Mouse (Mus musculus) MEL (cell line): ENCODE data around the gene Me3. TPM values are rescaled to one million over a fixed set of nuclear protein-coding genes. Genes with fewer than 3 reads are reported as not detected.

Experiments used
- DNase-seq: peaks from one replicate; pipeline ENCODE4 v3.0.0; 2011; ENCODE audit warnings: low read depth, low spot score
- H3K27ac ChIP-seq: 2 replicates; pipeline ENCODE4 v1.5.1; 2012; ENCODE audit warnings: low read depth, mild to moderate bottlenecking, control low read depth, low read length, moderate library complexity; ENCODE audit not compliant: control insufficient read depth
- H3K27me3 ChIP-seq, 2 experiments: fragments of 150-350 bp in 1 of 2; sonication (generic) in 1 of 2; 2 replicates each; pipeline ENCODE4 v1.6.1; 2012; ENCODE audit warnings: low read length in 2 of 2, mild to moderate bottlenecking in 2 of 2, improper control_type of control experiment in 1 of 2, moderate library complexity in 1 of 2; ENCODE audit not compliant: insufficient read depth in 2 of 2, control insufficient read depth in 1 of 2
- H3K36me3 ChIP-seq, 2 experiments: 2 replicates each; pipeline ENCODE4 v1.6.1; 2012 to 2014; ENCODE audit warnings: low read length in 2 of 2, improper control_type of control experiment in 1 of 2, inconsistent platforms in 1 of 2, mild to moderate bottlenecking in 1 of 2; ENCODE audit not compliant: insufficient read depth in 2 of 2, control insufficient read depth in 1 of 2
- H3K4me1 ChIP-seq, 2 experiments: fragments of 150-350 bp in 1 of 2; sonication (generic) in 1 of 2; 2 replicates each; pipeline ENCODE4 v1.6.1; 2012; ENCODE audit warnings: low read length in 2 of 2, improper control_type of control experiment in 1 of 2, mild to moderate bottlenecking in 1 of 2; ENCODE audit not compliant: insufficient read depth in 2 of 2, control insufficient read depth in 1 of 2
- H3K4me3 ChIP-seq, 2 experiments: fragments of 150-350 bp in 1 of 2; sonication (generic) in 1 of 2; 2 replicates each; pipeline ENCODE4 v1.5.1; 2012; ENCODE audit warnings: low read depth in 2 of 2, low read length in 2 of 2, mild to moderate bottlenecking in 2 of 2, moderate library complexity in 2 of 2, control low read depth in 1 of 2, improper control_type of control experiment in 1 of 2; ENCODE audit not compliant: control insufficient read depth in 1 of 2, insufficient read depth in 1 of 2
- H3K79me2 ChIP-seq: 2 replicates; pipeline ENCODE4 v1.6.1; 2012; ENCODE audit warnings: mild to moderate bottlenecking, low read length, moderate library complexity; ENCODE audit not compliant: control insufficient read depth, poor library complexity, insufficient read depth
- H3K9ac ChIP-seq: 2 replicates; pipeline ENCODE4 v1.6.1; 2012; ENCODE audit warnings: low read depth, mild to moderate bottlenecking, control low read depth, low read length, moderate library complexity; ENCODE audit not compliant: control insufficient read depth, poor library complexity, severe bottlenecking
- H3K9me3 ChIP-seq: fragments of 150-350 bp; sonication (generic); replicated peaks from 2 replicates; pipeline ENCODE4 v1.6.1; 2012; ENCODE audit warnings: mild to moderate bottlenecking, low read length, improper control_type of control experiment, moderate library complexity; ENCODE audit not compliant: insufficient read depth
- CHD1 ChIP-seq: IDR thresholded peaks from 2 replicates; pipeline ENCODE4 v1.6.1; 2012; ENCODE audit warnings: low read depth, mild to moderate bottlenecking, inconsistent platforms, low read length, improper control_type of control experiment
- CHD2 ChIP-seq: IDR thresholded peaks from 2 replicates; pipeline ENCODE4 v1.6.1; 2011; ENCODE audit warnings: low read length, improper control_type of control experiment
- E2F4 ChIP-seq: IDR thresholded peaks from 2 replicates; pipeline ENCODE4 v1.6.1; 2011; ENCODE audit warnings: low read depth, low read length, improper control_type of control experiment, borderline replicate concordance
- ELF1 ChIP-seq: IDR thresholded peaks from 2 replicates; pipeline ENCODE4 v1.6.1; 2014; ENCODE audit warnings: low read depth, mild to moderate bottlenecking, inconsistent platforms, low read length, improper control_type of control experiment, moderate library complexity
- GATA1 ChIP-seq: IDR thresholded peaks from 2 replicates; pipeline ENCODE4 v1.6.1; 2011; ENCODE audit warnings: low read depth, low read length, improper control_type of control experiment
- HCFC1 ChIP-seq: IDR thresholded peaks from 2 replicates; pipeline ENCODE4 v1.6.1; 2012; ENCODE audit warnings: low read depth, mild to moderate bottlenecking, inconsistent platforms, low read length, improper control_type of control experiment, moderate library complexity
- JUND ChIP-seq: IDR thresholded peaks from 2 replicates; pipeline ENCODE4 v1.6.1; 2011; ENCODE audit warnings: low read depth, mild to moderate bottlenecking, improper control_type of control experiment, low read length
- MEF2A ChIP-seq: IDR thresholded peaks from 2 replicates; pipeline ENCODE4 v1.6.1; 2014; ENCODE audit warnings: low read depth, mild to moderate bottlenecking, inconsistent platforms, low read length, improper control_type of control experiment; ENCODE audit not compliant: poor library complexity, insufficient replicate concordance, severe bottlenecking; ENCODE audit errors: extremely low read depth
- MXI1 ChIP-seq: IDR thresholded peaks from 2 replicates; pipeline ENCODE4 v1.6.1; 2011; ENCODE audit warnings: mild to moderate bottlenecking, low read depth, low read length, improper control_type of control experiment
- NELFE ChIP-seq: IDR thresholded peaks from 2 replicates; pipeline ENCODE4 v1.6.1; 2011; ENCODE audit warnings: low read depth, low read length, improper control_type of control experiment
- POLR2AphosphoS2 ChIP-seq: IDR thresholded peaks from 2 replicates; pipeline ENCODE4 v1.6.1; 2011; ENCODE audit warnings: low read length, improper control_type of control experiment
- POLR2AphosphoS5 ChIP-seq: IDR thresholded peaks from 2 replicates; pipeline ENCODE4 v1.6.1; 2012; ENCODE audit warnings: low read depth, borderline replicate concordance, mild to moderate bottlenecking, inconsistent platforms, low read length, moderate library complexity, mixed read lengths
- RCOR1 ChIP-seq: IDR thresholded peaks from 2 replicates; pipeline ENCODE4 v1.6.1; 2012; ENCODE audit warnings: low read depth, mild to moderate bottlenecking, inconsistent platforms, low read length, improper control_type of control experiment
- SMC3 ChIP-seq: IDR thresholded peaks from 2 replicates; pipeline ENCODE4 v1.6.1; 2011; ENCODE audit warnings: low read depth, low read length, improper control_type of control experiment
- TBP ChIP-seq: IDR thresholded peaks from 2 replicates; pipeline ENCODE4 v1.8.0; 2011; ENCODE audit warnings: low read depth, low read length, improper control_type of control experiment
- UBTF ChIP-seq: IDR thresholded peaks from 2 replicates; pipeline ENCODE4 v1.6.1; 2012; ENCODE audit warnings: low read depth, mild to moderate bottlenecking, inconsistent platforms, low read length, improper control_type of control experiment, moderate library complexity, borderline replicate concordance; ENCODE audit not compliant: insufficient read depth
- USF1 ChIP-seq: IDR thresholded peaks from 2 replicates; pipeline ENCODE4 v1.6.1; 2014; ENCODE audit warnings: low read depth, mild to moderate bottlenecking, inconsistent platforms, low read length, improper control_type of control experiment, moderate library complexity
- ZKSCAN1 ChIP-seq: IDR thresholded peaks from 2 replicates; pipeline ENCODE4 v1.6.1; 2012; ENCODE audit warnings: low read depth, mild to moderate bottlenecking, inconsistent platforms, low read length, improper control_type of control experiment, moderate library complexity
- ZMIZ1 ChIP-seq: IDR thresholded peaks from 2 replicates; pipeline ENCODE4 v1.6.1; 2012; ENCODE audit warnings: low read depth, mild to moderate bottlenecking, inconsistent platforms, low read length, improper control_type of control experiment, moderate library complexity
- polyA plus RNA-seq, 2 experiments: library from polyadenylated mRNA; stranded (reverse) in 1 of 2; unstranded in 1 of 2; fragments of >175 nt in 1 of 2; fragments of >200 nt in 1 of 2; gene quantifications; 2 replicates each; pipeline versions ENCODE4 v1.2.1 to v1.2.4; 2012; ENCODE audit warnings: low replicate concordance in 2 of 2, low read depth in 1 of 2; ENCODE audit not compliant: insufficient read length in 2 of 2, insufficient read depth in 1 of 2, missing spikeins in 1 of 2
- total RNA-seq: library from RNA; depleted of rRNA; stranded (reverse); fragments of 300-350 nt; gene quantifications from 2 replicates; pipeline ENCODE4 v1.2.3, GENCODE M21; 2012; rRNA removed

Gene Me3
- not detected in 2 replicates for total RNA-seq
- polyA plus RNA-seq = under 1 TPM in 1 of 2 experiments, not detected in 1; 0.35 TPM

GRCm38 (mm10) chr7:89632342-89633251, at the start of gene Me3:
TSS of gene Me3 (plus strand) at chr7:89632392.
- DNase-seq = no peak
- Histone ChIP-seq H3K36me3 (no peaks in the 10 kb centered on the region), H3K4me1 (no peaks in the 10 kb centered on the region), H3K27ac (no peak within 1 kb of the TSS), H3K9me3 (no peaks in the 10 kb centered on the region), H3K9ac (no peak within 1 kb of the TSS), H3K4me3 (no peak within 1 kb of the TSS), H3K27me3 (no peaks in the 10 kb centered on the region), H3K79me2 (no peaks in the 10 kb centered on the region)
- TF ChIP-seq ELF1 = no peak
- no peak for TF ChIP-seq HCFC1
- TF ChIP-seq ZMIZ1 = no peak
- TF ChIP-seq POLR2AphosphoS2 = no peak
- no peak for TF ChIP-seq CHD2

GRCm38 (mm10) chr7:89590039-89590438, 42.2 kb upstream of the Me3 start:
- Histone ChIP-seq H3K79me2 (no peaks in the 10 kb centered on the region), H3K27me3 (no peaks in the 10 kb centered on the region), H3K4me1 (no peaks in the 10 kb centered on the region), H3K9ac (no peak overlapping the region), H3K36me3 (no peaks in the 10 kb centered on the region), H3K4me3 (no peak overlapping the region), H3K9me3 (no peaks in the 10 kb centered on the region), H3K27ac (no peak overlapping the region)
- TF ChIP-seq HCFC1 (no peak), ELF1 (no peak), E2F4 (no peak), CHD1 (no peak), POLR2AphosphoS5 (no peak), NELFE (no peak), RCOR1 (no peak), GATA1 (no peak), USF1 (no peak), ZKSCAN1 (no peak), SMC3 (no peak), UBTF (no peak), JUND (no peak), MEF2A (no peak), TBP (no peak), MXI1 (no peak)
- DNase-seq = no peak
